Comparison of ENCODE assay signal across 7 mouse cellular contexts in genomic region chr1:191575458-191576247, GRCm38 (mm10). TPM values are rescaled to one million over a fixed set of nuclear protein-coding genes. Genes with fewer than 3 reads are reported as not detected.
DNase-seq lines count a peak whose midpoint lies in the region; ATAC-seq lines count a peak whose summit lies in the region.

Gene Dtl, minus strand, starts transcription at chr1:191575544.
Gene Ints7, plus strand, starts transcription at chr1:191575636.

- ATAC-seq in intestine, embryonic 15.5 days = peak; percentile 99

- DNase-seq in adrenal gland, adult 2 months = peak; percentile 100
- peak; percentile 100 for DNase-seq in embryo, embryonic 11.5 days (ENCODE audit: low read depth, low spot score)
- DNase-seq in gastrocnemius, postnatal 36 days = peak; percentile 98 to 100
- peak; percentile 98 to 99 for DNase-seq in left cerebral cortex, postnatal 25 days (ENCODE audit: low spot score in 2 of 2)
- DNase-seq in midbrain, embryonic 10.5 days (ENCODE audit: low spot score) = peak; percentile 100
- peak; percentile 99 for DNase-seq in right cerebral cortex, postnatal 4 days

- H3K4me1 ChIP-seq in intestine, embryonic 15.5 days (replicated peaks) = peaks cover 14% of the 10 kb centered on the region; the same call in 1 of the 2 replicates
- H3K4me1 ChIP-seq in midbrain, embryonic 10.5 days = peaks cover 44% of the 10 kb centered on the region

- peak within 1 kb of the TSS; percentile 95 for H3K27ac ChIP-seq in intestine, embryonic 15.5 days
- peak within 1 kb of the TSS; percentile 96 for H3K27ac ChIP-seq in midbrain, embryonic 10.5 days (replicated peaks)

- intact Hi-C loops in gastrocnemius, postnatal 36 days (cut with DNase I) = loop anchor here (2.0 kb wide), 1 partner anchor 243 kb away; no protein-coding TSS in a partner anchor
- intact Hi-C loops in left cerebral cortex, postnatal 25 days (cut with DNase I) = loop anchor here (2.0 to 5.0 kb wide), 2 partner anchors 142 to 241 kb away; partner anchors contain the start of gene Lpgat1

- peak within 1 kb of the TSS; percentile 71 for H3K4me2 ChIP-seq in intestine, embryonic 15.5 days (replicated peaks)

- WGBS in intestine, embryonic 15.5 days = under 1% methylated on average over 69 of the region's 70 CpGs
- WGBS in midbrain, embryonic 10.5 days = under 1% methylated on average over 70 of the region's 70 CpGs

- no peaks in the 10 kb centered on the region for H3K27me3 ChIP-seq in intestine, embryonic 15.5 days (replicated peaks)
- H3K27me3 ChIP-seq in midbrain, embryonic 10.5 days (ENCODE audit: low read depth, poor library complexity, severe bottlenecking) = no peaks in the 10 kb centered on the region

- no peaks in the 10 kb centered on the region for H3K9me3 ChIP-seq in intestine, embryonic 15.5 days
- H3K9me3 ChIP-seq in midbrain, embryonic 10.5 days (replicated peaks) = peaks cover 13% of the 10 kb centered on the region; the same call in 1 of the 2 replicates

- peak within 1 kb of the TSS; percentile 75 for H3K9ac ChIP-seq in intestine, embryonic 15.5 days

- H3K4me3 ChIP-seq in intestine, embryonic 15.5 days (replicated peaks) = peak within 1 kb of the TSS; percentile 91
- H3K4me3 ChIP-seq in midbrain, embryonic 10.5 days = peak within 1 kb of the TSS; percentile 73

- no peaks in the 10 kb centered on the region for H3K36me3 ChIP-seq in intestine, embryonic 15.5 days
- peaks cover 50% of the 10 kb centered on the region for H3K36me3 ChIP-seq in midbrain, embryonic 10.5 days

RNA-seq across cellular contexts. Expression of gene Dtl, which starts in this region (rescaled TPM):
- total RNA-seq in adrenal gland, adult 2 months (2021) = 1 to 10 TPM in 1 of 2 experiments, under 1 TPM in 1; 0.90 to 1.0 TPM
- 0.19 and 0.34 TPM in 2 replicates for polyA plus RNA-seq in adrenal gland, adult 2 months (2012; rRNA removed)
- under 1 TPM; 0.17 to 0.38 TPM for total RNA-seq in gastrocnemius, postnatal 36 days (2021)
- polyA plus RNA-seq in intestine, embryonic 15.5 days (2015; fragmentation: Nextera tagmentation; extraction: Ambion mirVana) = 33.8 and 38.7 TPM in 2 replicates
- 1 to 10 TPM; 8.2 to 9.1 TPM for total RNA-seq in left cerebral cortex, postnatal 25 days (2021)
- 82.8 and 87.8 TPM in 2 replicates for polyA plus RNA-seq in midbrain, embryonic 10.5 days (2016; fragmentation: Nextera tagmentation; extraction: Ambion mirVana)

RNA-seq across cellular contexts. Expression of gene Ints7, which starts in this region (rescaled TPM):
- 10 to 100 TPM; 23.2 to 26.2 TPM for total RNA-seq in adrenal gland, adult 2 months (2021)
- polyA plus RNA-seq in adrenal gland, adult 2 months (2012; rRNA removed) = 15.9 and 19.6 TPM in 2 replicates
- total RNA-seq in gastrocnemius, postnatal 36 days (2021) = 1 to 10 TPM; 4.9 to 5.7 TPM
- polyA plus RNA-seq in intestine, embryonic 15.5 days (2015; fragmentation: Nextera tagmentation; extraction: Ambion mirVana) = 43.5 and 44.7 TPM in 2 replicates
- total RNA-seq in left cerebral cortex, postnatal 25 days (2021) = 10 to 100 TPM; 34.5 to 34.9 TPM
- polyA plus RNA-seq in midbrain, embryonic 10.5 days (2016; fragmentation: Nextera tagmentation; extraction: Ambion mirVana) = 78.0 and 78.7 TPM in 2 replicates

Comparison
In these comparisons a context has a peak if more than half of its experiments do, and no peak if none do; other contexts are left out.
1. Peak in every context shown above with its lines: DNase-seq, ATAC-seq, H3K4me3 ChIP-seq and H3K27ac ChIP-seq.
2. RNA of gene Dtl (total RNA-seq): 8.2 to 9.1 TPM in left cerebral cortex, postnatal 25 days; 0.90 to 1.0 TPM in adrenal gland, adult 2 months and 0.17 to 0.38 TPM in gastrocnemius, postnatal 36 days; every median in the first group is over 4 times any median in the second.
3. RNA of gene Dtl (polyA plus RNA-seq): 82.8 to 87.8 TPM in midbrain, embryonic 10.5 days and 33.8 to 38.7 TPM in intestine, embryonic 15.5 days; 0.19 to 0.34 TPM in adrenal gland, adult 2 months; every median in the first group is over 10 times any median in the second.